Mouse (Mus musculus) lung, postnatal 0 days (tissue): ENCODE data around the gene Prss12. TPM values are rescaled to one million over a fixed set of nuclear protein-coding genes. Genes with fewer than 3 reads are reported as not detected.

Source experiments
- ATAC-seq: fragments of 200-750 bp; cut with Nextera tagmentation; 2 replicates; pipeline ENCODE4 v1.8.0; 2017; ENCODE audit warnings: moderate library complexity
- DNase-seq: peaks from one replicate; pipeline ENCODE4 v3.0.0-alpha.2; 2016; ENCODE audit warnings: low spot score
- H3K27ac ChIP-seq: fragments of 300-500 bp; sonication (generic); 2 replicates; pipeline ENCODE4 v1.5.1; 2014; ENCODE audit warnings: antibody characterized with exemption, mild to moderate bottlenecking, low read length, mixed read lengths
- H3K27me3 ChIP-seq: fragments of 300-500 bp; sonication (generic); replicated peaks from 2 replicates; pipeline ENCODE4 v1.6.1; 2014; ENCODE audit warnings: low read length, mixed read lengths; ENCODE audit not compliant: insufficient read depth
- H3K36me3 ChIP-seq: fragments of 300-500 bp; sonication (generic); 2 replicates; pipeline ENCODE4 v1.6.1; 2014; ENCODE audit warnings: low read length, mixed read lengths; ENCODE audit not compliant: insufficient read depth
- H3K4me1 ChIP-seq: fragments of 300-500 bp; sonication (generic); 2 replicates; pipeline ENCODE4 v1.6.1; 2014; ENCODE audit warnings: antibody characterized with exemption, low read depth, low read length, mixed read lengths; ENCODE audit not compliant: insufficient read depth
- H3K4me2 ChIP-seq: fragments of 300-500 bp; sonication (generic); replicated peaks from 2 replicates; pipeline ENCODE4 v1.6.1; 2014; ENCODE audit warnings: low read depth, mild to moderate bottlenecking, low read length, moderate library complexity, mixed read lengths
- H3K4me3 ChIP-seq: fragments of 300-500 bp; sonication (generic); 2 replicates; pipeline ENCODE4 v1.5.1; 2014; ENCODE audit warnings: low read depth, low read length
- H3K9ac ChIP-seq: fragments of 300-500 bp; sonication (generic); replicated peaks from 2 replicates; pipeline ENCODE4 v1.6.1; 2014; ENCODE audit warnings: low read depth, mild to moderate bottlenecking
- H3K9me3 ChIP-seq: fragments of 300-500 bp; sonication (generic); 2 replicates; pipeline ENCODE4 v1.6.1; 2016; ENCODE audit warnings: low read length, mixed read lengths
- CTCF ChIP-seq: IDR thresholded peaks from 2 replicates; pipeline ENCODE4 v1.5.1; 2016; ENCODE audit warnings: antibody characterized with exemption, mild to moderate bottlenecking
- EP300 ChIP-seq: IDR thresholded peaks from 2 replicates; pipeline ENCODE4 v1.6.1; 2016; ENCODE audit warnings: antibody characterized with exemption, mild to moderate bottlenecking, control low read depth
- WGBS: fragments of 180-500 bp; shearing (Covaris S2); extraction: QIAGEN DNeasy Blood & Tissue Kit; methylation state at CpG from one replicate; pipeline ENCODE4 v1.1.7; 2014; 5-methylcytosine and 5-hydroxymethylcytosine counted together
- polyA plus RNA-seq: library from polyadenylated mRNA; unstranded; fragments of >200 nt; fragmentation: Nextera tagmentation; extraction: Ambion mirVana; gene quantifications from 2 replicates; pipeline ENCODE4 v1.2.1, GENCODE M21; 2015

Gene Prss12
- polyA plus RNA-seq, 1 experiment from 2014 or later, result 23.8 TPM

DNA sequence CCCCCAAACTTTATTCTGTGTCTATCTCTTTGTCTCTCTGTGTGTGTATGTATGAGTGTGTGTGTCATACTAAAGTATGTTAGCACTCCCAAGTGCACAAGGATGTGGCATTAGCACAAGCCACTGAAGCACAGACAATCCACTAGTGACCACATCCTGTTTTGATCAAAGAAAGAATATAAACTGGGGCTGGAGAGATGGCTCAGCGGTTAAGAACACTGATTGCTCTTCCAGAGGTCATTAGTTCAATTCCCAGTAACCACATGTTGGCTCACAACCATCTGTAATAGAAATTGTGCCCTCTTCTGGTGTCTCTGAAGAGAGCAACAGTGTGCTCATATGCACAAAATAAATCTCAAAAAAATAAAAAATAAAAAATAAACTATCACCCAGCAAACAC is 12.8 kb downstream of the Prss12 start:
- TF ChIP-seq CTCF (no peak), EP300 (no peak)
- Histone ChIP-seq H3K27me3 (no peaks in the 10 kb centered on the region), H3K36me3 (no peaks in the 10 kb centered on the region), H3K4me2 (no peak overlapping the region), H3K9me3 (no peaks in the 10 kb centered on the region), H3K27ac (no peak overlapping the region), H3K4me3 (no peak overlapping the region), H3K4me1 (no peaks in the 10 kb centered on the region), H3K9ac (no peak overlapping the region)
- WGBS, result 40% methylated on average over 1 of the region's 1 CpGs
- ATAC-seq (no peak), DNase-seq (no peak)

DNA sequence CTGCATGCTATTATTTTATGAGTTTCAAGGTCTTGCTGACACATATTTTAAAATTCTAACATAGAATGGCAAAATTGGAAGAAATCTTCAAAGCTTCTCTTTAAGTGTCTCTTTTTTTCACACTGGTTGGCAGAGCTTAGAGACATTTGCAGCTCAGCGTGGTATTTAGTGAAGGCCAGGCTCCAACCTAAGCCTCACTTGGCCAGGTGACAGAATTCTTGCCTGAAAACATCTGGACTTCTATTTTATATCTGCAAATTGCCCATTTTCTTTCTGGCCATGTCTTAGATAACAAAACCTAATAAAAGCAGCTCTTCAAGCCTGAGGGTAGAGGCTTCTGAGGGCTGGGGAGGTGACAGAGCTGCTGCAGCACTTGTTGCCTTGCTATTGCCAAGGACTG is 13.7 kb downstream of the Prss12 start:
- Histone ChIP-seq H3K9ac (no peak overlapping the region), H3K27me3 (no peaks in the 10 kb centered on the region), H3K9me3 (no peaks in the 10 kb centered on the region), H3K4me3 (no peak overlapping the region), H3K27ac (no peak overlapping the region), H3K36me3 (no peaks in the 10 kb centered on the region), H3K4me1 (no peaks in the 10 kb centered on the region), H3K4me2 (no peak overlapping the region)
- WGBS, result 68% methylated on average over 1 of the region's 1 CpGs
- ATAC-seq (no peak), DNase-seq (no peak)
- no peak for TF ChIP-seq EP300
- TF ChIP-seq CTCF, result no peak

DNA sequence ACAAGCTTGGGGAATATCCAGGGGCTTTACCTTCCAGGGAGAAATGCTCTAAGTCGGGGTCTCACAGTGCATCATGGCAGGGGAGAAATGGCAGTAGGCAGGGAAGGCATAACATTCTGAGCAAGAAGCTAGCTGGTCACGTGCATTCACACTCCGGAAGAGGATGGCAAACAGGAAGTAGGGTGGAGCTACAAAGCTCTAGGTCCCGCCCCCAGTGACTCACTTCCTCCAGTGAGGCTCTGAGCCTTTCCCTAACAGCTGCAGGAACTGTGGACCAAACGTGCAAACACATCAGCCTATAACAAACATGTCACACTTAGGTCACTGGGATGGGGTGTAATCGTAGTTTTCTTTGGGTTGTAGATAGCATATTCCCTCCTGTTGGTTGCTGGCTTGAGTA is 15.6 kb downstream of the Prss12 start:
- 65% methylated on average over 6 of the region's 6 CpGs for WGBS
- peak; percentile 44 for ATAC-seq

DNA sequence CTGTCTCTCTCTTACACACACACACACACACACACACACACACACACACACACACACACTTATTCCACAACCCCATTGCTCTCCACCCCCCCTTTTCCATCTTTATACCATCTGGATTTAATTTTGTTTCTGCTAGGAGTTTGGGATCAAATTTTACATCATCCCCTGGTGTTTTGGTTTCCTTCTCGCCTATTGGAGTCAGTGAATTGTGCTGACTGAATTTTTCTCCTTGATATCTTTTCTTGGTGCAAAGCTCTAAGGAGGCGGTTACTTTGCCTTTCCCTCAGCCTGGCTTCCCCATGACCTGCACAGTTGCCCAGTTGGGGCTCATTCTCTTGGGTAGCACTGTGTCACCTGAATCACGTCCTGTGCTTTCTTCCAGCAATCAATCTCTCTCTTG is 30.1 kb downstream of the Prss12 start:
- Histone ChIP-seq H3K4me2 (no peak overlapping the region), H3K27me3 (no peaks in the 10 kb centered on the region), H3K4me3 (no peak overlapping the region), H3K4me1 (no peaks in the 10 kb centered on the region), H3K9ac (no peak overlapping the region), H3K36me3 (no peaks in the 10 kb centered on the region), H3K9me3 (no peaks in the 10 kb centered on the region), H3K27ac (no peak overlapping the region)
- ATAC-seq, result no peak
- 67% methylated on average over 3 of the region's 3 CpGs for WGBS
- no peak for DNase-seq
- TF ChIP-seq CTCF (no peak), EP300 (no peak)

More for the DNA sequence above, 15.6 kb downstream of the Prss12 start:
- no peak for TF ChIP-seq EP300
- no peak for TF ChIP-seq CTCF
- Histone ChIP-seq H3K4me1 (no peaks in the 10 kb centered on the region), H3K27ac (no peak overlapping the region), H3K4me2 (no peak overlapping the region), H3K36me3 (no peaks in the 10 kb centered on the region), H3K9ac (no peak overlapping the region), H3K27me3 (no peaks in the 10 kb centered on the region), H3K4me3 (no peak overlapping the region), H3K9me3 (no peaks in the 10 kb centered on the region)
- peak; percentile 28 for DNase-seq

DNA sequence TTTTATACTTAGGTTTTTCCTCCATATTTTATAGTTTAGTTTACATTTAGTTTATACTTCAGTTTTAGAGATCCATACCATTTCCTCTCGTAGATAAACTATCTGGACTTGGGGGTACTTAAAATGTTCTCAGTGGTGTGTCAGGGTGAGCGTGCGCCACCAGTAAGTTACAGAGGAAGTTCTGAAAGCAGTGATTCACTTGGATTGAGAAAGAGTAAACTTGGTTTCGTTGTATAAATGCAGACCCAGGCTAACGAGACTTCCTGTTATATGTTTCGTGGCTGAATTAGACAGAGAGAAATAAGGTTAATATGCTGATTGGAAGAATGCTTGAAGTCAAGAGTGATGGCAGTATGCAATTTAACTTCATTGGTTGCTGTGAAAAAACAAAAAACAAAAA is 34.6 kb downstream of the Prss12 start:
- H3K27me3 ChIP-seq, result no peaks in the 10 kb centered on the region
- no peak overlapping the region for H3K9ac ChIP-seq
- DNase-seq, result peak; percentile 38
- ATAC-seq, result no peak
- no peak overlapping the region for H3K27ac ChIP-seq
- H3K4me1 ChIP-seq, result no peaks in the 10 kb centered on the region
- H3K4me3 ChIP-seq, result no peak overlapping the region
- no peaks in the 10 kb centered on the region for H3K36me3 ChIP-seq
- no peak overlapping the region for H3K4me2 ChIP-seq
- H3K9me3 ChIP-seq, result no peaks in the 10 kb centered on the region
- TF ChIP-seq EP300, result no peak
- no peak for TF ChIP-seq CTCF
- 57% methylated on average over 6 of the region's 6 CpGs for WGBS

DNA sequence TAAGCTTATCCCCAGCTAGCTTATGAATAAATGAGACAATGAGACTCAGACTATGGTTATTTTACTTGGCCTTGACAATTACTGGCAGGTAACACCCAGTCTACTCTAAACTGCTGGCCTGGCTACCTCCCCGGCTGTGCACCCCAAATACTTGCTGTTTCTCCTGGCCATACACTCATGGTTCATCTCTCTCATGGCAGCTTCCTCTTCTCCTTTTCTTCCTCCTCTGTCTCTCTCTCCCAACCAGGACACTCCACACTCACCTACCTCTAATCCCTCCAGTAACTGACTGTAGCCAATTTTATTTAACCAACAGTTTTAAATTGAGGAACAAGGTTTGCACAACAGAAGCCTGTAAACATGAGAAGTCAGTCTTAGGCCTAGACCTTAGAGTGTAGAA is 45.1 kb downstream of the Prss12 start:
- TF ChIP-seq CTCF, result no peak
- TF ChIP-seq EP300, result no peak
- 93% methylated on average over 1 of the region's 1 CpGs for WGBS
- H3K27me3 ChIP-seq, result no peaks in the 10 kb centered on the region
- H3K36me3 ChIP-seq, result no peaks in the 10 kb centered on the region
- ATAC-seq (no peak), DNase-seq (no peak)
- no peaks in the 10 kb centered on the region for H3K4me1 ChIP-seq
- H3K9ac ChIP-seq, result no peak overlapping the region
- H3K9me3 ChIP-seq, result no peaks in the 10 kb centered on the region
- no peak overlapping the region for H3K4me3 ChIP-seq
- no peak overlapping the region for H3K27ac ChIP-seq
- H3K4me2 ChIP-seq, result no peak overlapping the region

DNA sequence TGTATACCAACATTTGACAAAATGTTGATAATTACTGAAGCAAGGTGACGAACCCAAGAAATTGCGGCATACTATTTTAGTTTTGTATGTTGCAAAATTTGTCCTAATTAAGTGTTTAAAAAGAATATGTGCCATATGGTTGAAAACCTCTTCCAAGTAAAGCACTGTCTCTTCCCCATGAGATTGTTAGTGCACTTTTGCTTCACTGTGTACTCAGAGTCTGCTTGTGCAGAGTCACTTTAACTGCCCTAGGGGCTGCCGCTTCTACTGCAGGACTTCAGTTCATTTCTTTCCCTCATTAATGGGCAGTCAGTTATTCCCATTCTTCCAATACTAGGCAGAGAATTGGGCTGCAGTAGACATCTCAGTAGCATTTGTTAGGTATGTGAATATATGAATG is 46.5 kb downstream of the Prss12 start:
- Histone ChIP-seq H3K4me2 (no peak overlapping the region), H3K27me3 (no peaks in the 10 kb centered on the region), H3K4me3 (no peak overlapping the region), H3K27ac (no peak overlapping the region), H3K9ac (no peak overlapping the region), H3K4me1 (no peaks in the 10 kb centered on the region), H3K36me3 (no peaks in the 10 kb centered on the region), H3K9me3 (no peaks in the 10 kb centered on the region)
- 0 out of 2 replicates have a peak, but pooled peaks have one; percentile 19 for TF ChIP-seq EP300
- TF ChIP-seq CTCF, result no peak
- ATAC-seq (peak; percentile 72), DNase-seq (peak; percentile 47)
- WGBS, result 69% methylated on average over 3 of the region's 3 CpGs
